Mouse (Mus musculus): ENCODE results near the gene Rfx5. TPM values are rescaled to one million over a fixed set of nuclear protein-coding genes. Genes with fewer than 3 reads are reported as not detected.
A peak's percentile ranks its signal among the peaks of the same experiment; 100 is the strongest.
"Not testable (repeated sequence)": the region's sequence is repeated elsewhere in the genome, so short reads cannot be mapped to it uniquely, and the experiment has no call there.

Rfx5 gene
- polyA plus RNA-seq, 1 experiment from 2014 or later: 10.0 TPM

DNA sequence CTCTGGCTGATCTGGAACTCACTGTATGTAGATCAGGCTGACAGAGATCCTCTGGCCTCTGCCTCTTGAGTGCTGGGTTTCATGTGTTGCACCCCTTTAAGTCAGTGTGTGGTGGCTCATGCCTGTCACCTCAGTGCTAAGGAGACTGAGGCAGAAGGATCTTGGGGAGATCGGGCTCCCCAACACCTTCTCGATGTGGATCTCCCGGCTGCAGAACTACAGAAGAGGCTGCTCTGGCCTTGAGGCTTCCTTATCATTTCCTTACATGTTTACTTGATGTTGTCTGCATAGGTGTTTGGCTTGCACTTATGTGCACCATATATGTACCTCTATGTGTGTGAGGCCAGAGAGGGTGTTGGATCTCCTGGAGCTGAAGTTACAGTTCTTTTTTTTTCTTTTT, 19.3 kb upstream of the Rfx5 start:
- H3K4me1 ChIP-seq (ENCODE audit: insufficient read depth, low read length): peaks cover 11% of the 10 kb centered on the region
- H3K9me3 ChIP-seq (ENCODE audit: low read length); H3K4me2 ChIP-seq (replicated peaks; ENCODE audit: low read depth, low read length); H3K27me3 ChIP-seq (ENCODE audit: insufficient read depth, low read length); H3K4me3 ChIP-seq (ENCODE audit: low read length); H3K9ac ChIP-seq (replicated peaks; ENCODE audit: low read length); H3K27ac ChIP-seq (ENCODE audit: low read length); H3K36me3 ChIP-seq (ENCODE audit: insufficient read depth, low read length); ATAC-seq (ENCODE audit: low FRiP score, low TSS enrichment): not testable (repeated sequence)
- WGBS: 95% methylated on average over 3 of the region's 3 CpGs

GRCm38 (mm10) chr3:94935332-94935731, 18.5 kb upstream of the Rfx5 start:
- not testable (repeated sequence) for H3K27ac ChIP-seq (ENCODE audit: low read length); ATAC-seq (ENCODE audit: low FRiP score, low TSS enrichment); H3K4me3 ChIP-seq (ENCODE audit: low read length); H3K9me3 ChIP-seq (ENCODE audit: low read length); H3K4me2 ChIP-seq (replicated peaks; ENCODE audit: low read depth, low read length); H3K36me3 ChIP-seq (ENCODE audit: insufficient read depth, low read length); H3K27me3 ChIP-seq (ENCODE audit: insufficient read depth, low read length); H3K9ac ChIP-seq (replicated peaks; ENCODE audit: low read length)
- peaks cover 11% of the 10 kb centered on the region for H3K4me1 ChIP-seq (ENCODE audit: insufficient read depth, low read length)
- 73% methylated on average over 3 of the region's 3 CpGs for WGBS

GRCm38 (mm10) chr3:94936147-94936546, 17.7 kb upstream of the Rfx5 start:
- not testable (repeated sequence) for H3K27ac ChIP-seq (ENCODE audit: low read length); ATAC-seq (ENCODE audit: low FRiP score, low TSS enrichment)

DNA sequence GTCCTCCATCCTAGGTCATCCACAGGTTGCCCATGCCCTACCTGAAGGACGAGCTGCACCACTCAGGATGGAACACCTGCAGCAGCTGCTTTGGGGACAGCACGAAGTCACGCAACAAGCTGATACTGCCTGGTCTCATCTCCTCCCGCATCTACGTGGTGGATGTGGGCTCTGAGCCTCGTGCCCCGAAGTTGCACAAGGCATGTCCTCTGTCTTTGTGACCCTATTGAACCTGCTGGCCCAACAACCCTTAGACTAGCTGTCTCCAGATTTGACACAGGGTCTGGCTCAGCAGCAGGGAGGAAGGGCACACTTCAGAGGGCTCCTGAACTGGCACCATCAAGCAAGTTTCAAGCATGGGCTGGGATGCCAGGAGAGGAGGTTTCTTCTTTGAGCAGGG, 16.7 kb upstream of the Rfx5 start:
- H3K4me2 ChIP-seq (replicated peaks; ENCODE audit: low read depth, low read length); H3K9me3 ChIP-seq (ENCODE audit: low read length); H3K27me3 ChIP-seq (ENCODE audit: insufficient read depth, low read length); H3K4me3 ChIP-seq (ENCODE audit: low read length); ATAC-seq (ENCODE audit: low FRiP score, low TSS enrichment); H3K9ac ChIP-seq (replicated peaks; ENCODE audit: low read length); H3K27ac ChIP-seq (ENCODE audit: low read length); H3K36me3 ChIP-seq (ENCODE audit: insufficient read depth, low read length); H3K4me1 ChIP-seq (ENCODE audit: insufficient read depth, low read length): not testable (repeated sequence)
- WGBS: 92% methylated on average over 6 of the region's 7 CpGs

More at GRCm38 (mm10) chr3:94936147-94936546, 17.7 kb upstream of the Rfx5 start:
- not testable (repeated sequence) for H3K36me3 ChIP-seq (ENCODE audit: insufficient read depth, low read length); H3K4me3 ChIP-seq (ENCODE audit: low read length); H3K4me1 ChIP-seq (ENCODE audit: insufficient read depth, low read length); H3K27me3 ChIP-seq (ENCODE audit: insufficient read depth, low read length); H3K9ac ChIP-seq (replicated peaks; ENCODE audit: low read length); H3K9me3 ChIP-seq (ENCODE audit: low read length); H3K4me2 ChIP-seq (replicated peaks; ENCODE audit: low read depth, low read length)
- WGBS: 92% methylated on average over 5 of the region's 5 CpGs

- not testable (repeated sequence) for H3K4me1 ChIP-seq (ENCODE audit: insufficient read depth, low read length)
- 74% methylated on average over 9 of the region's 9 CpGs for whole genome bisulfite sequencing
Observed at GRCm38 (mm10) chr3:94940033-94940432, 13.8 kb upstream of the Rfx5 start.

DNA sequence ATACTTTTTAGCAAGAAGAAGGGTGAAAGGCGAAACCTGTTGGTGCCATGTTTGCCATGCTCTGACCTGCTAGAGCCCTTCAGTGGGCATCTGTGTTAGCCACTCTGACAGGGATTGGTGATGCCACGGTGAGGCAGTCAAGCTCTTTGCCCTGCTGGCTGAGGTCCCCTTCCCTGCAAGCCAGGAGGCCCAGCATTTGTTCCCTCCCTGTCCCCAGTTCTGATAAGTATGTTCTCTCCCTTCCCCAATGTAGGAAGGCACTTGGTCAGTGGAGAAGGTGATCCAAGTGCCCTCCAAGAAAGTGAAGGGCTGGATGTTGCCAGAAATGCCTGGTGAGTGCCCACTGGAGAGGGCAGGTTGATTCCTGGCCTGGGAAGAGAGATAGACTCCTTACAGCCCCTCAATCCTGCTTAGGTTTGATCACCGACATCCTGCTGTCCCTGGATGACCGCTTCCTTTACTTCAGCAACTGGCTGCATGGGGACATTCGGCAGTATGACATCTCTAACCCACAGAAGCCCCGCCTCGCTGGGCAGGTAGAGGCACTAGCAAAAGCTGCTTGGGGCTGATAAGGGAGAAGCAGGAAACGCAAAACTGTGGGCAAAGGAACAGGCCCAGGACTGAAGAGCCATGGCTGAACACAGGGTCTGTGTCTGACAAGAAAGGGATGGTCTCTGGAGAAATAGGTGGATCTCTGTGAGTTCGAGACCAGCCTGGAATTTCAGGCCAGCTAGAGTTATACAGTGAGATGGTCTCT, 11.5 kb upstream of the Rfx5 start:
- not testable (repeated sequence) for H3K9ac ChIP-seq (replicated peaks; ENCODE audit: low read length); H3K27me3 ChIP-seq (ENCODE audit: insufficient read depth, low read length); H3K4me3 ChIP-seq (ENCODE audit: low read length); H3K4me1 ChIP-seq (ENCODE audit: insufficient read depth, low read length); H3K27ac ChIP-seq (ENCODE audit: low read length); H3K9me3 ChIP-seq (ENCODE audit: low read length); ATAC-seq (ENCODE audit: low FRiP score, low TSS enrichment); H3K4me2 ChIP-seq (replicated peaks; ENCODE audit: low read depth, low read length); H3K36me3 ChIP-seq (ENCODE audit: insufficient read depth, low read length)
- whole genome bisulfite sequencing: 74% methylated on average over 8 of the region's 9 CpGs

More at GRCm38 (mm10) chr3:94940033-94940432, 13.8 kb upstream of the Rfx5 start:
- H3K27me3 ChIP-seq (ENCODE audit: insufficient read depth, low read length); H3K4me3 ChIP-seq (ENCODE audit: low read length); ATAC-seq (ENCODE audit: low FRiP score, low TSS enrichment); H3K9ac ChIP-seq (replicated peaks; ENCODE audit: low read length); H3K27ac ChIP-seq (ENCODE audit: low read length); H3K4me2 ChIP-seq (replicated peaks; ENCODE audit: low read depth, low read length); H3K36me3 ChIP-seq (ENCODE audit: insufficient read depth, low read length); H3K9me3 ChIP-seq (ENCODE audit: low read length): not testable (repeated sequence)

DNA sequence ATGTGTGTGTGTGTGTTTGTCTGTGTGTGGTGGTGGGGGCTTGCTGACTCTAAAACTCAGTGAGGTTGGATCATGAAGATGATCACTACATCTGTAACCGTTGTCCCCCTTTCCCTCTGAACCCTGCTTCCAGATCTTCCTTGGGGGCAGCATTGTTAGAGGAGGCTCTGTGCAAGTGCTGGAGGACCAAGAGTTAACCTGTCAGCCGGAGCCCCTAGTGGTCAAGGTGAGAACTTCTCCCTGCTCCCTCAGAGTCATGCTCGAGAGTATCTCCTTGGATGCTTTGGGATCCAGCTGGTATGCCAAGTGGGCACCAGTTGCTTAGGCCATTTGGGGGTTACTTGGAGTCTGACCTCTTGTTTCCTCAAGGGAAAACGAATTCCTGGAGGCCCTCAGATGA, 10.2 kb upstream of the Rfx5 start:
- H3K4me1 ChIP-seq (ENCODE audit: insufficient read depth, low read length); H3K27me3 ChIP-seq (ENCODE audit: insufficient read depth, low read length); H3K9me3 ChIP-seq (ENCODE audit: low read length); H3K4me3 ChIP-seq (ENCODE audit: low read length); ATAC-seq (ENCODE audit: low FRiP score, low TSS enrichment); H3K27ac ChIP-seq (ENCODE audit: low read length); H3K36me3 ChIP-seq (ENCODE audit: insufficient read depth, low read length); H3K4me2 ChIP-seq (replicated peaks; ENCODE audit: low read depth, low read length); H3K9ac ChIP-seq (replicated peaks; ENCODE audit: low read length): not testable (repeated sequence)
- 38% methylated on average over 3 of the region's 4 CpGs for WGBS

DNA sequence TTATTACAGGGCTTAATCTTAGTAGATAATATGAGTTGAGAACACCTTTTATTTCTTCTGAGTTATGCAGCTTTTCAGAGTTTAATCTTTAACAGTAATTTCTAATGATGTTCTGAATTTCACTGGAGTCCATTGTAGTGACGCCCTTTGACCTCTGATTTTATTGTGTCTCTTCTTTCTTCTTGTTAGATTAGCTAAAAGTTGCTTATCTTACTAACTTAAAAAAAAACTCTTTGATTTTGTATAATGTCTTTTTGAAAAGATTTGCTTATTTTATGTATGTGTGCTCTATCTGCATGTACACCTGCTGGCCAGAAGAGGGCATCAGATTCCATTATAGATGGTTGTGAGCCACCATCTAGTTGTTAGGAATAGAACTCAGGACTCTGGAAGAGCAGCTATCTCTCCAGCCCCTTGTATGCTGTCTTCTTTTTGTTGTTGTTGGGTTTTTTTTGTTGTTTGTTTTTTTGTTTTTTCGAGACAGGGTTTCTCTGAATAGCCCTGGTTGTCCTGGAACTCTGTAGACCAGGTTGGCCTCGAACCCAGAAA, 5.7 kb upstream of the Rfx5 start:
- H3K4me3 ChIP-seq (ENCODE audit: low read length): no peak overlapping the region
- no peak overlapping the region for H3K27ac ChIP-seq (ENCODE audit: low read length)
- ATAC-seq (ENCODE audit: low FRiP score, low TSS enrichment): no peak
- H3K4me2 ChIP-seq (replicated peaks; ENCODE audit: low read depth, low read length): no peak overlapping the region
- H3K9ac ChIP-seq (replicated peaks; ENCODE audit: low read length): no peak overlapping the region
- no peaks in the 10 kb centered on the region for H3K36me3 ChIP-seq (ENCODE audit: insufficient read depth, low read length)
- H3K4me1 ChIP-seq (ENCODE audit: insufficient read depth, low read length): peaks cover 10% of the 10 kb centered on the region
- no peaks in the 10 kb centered on the region for H3K9me3 ChIP-seq (ENCODE audit: low read length)
- 78% methylated on average over 3 of the region's 3 CpGs for WGBS
- no peaks in the 10 kb centered on the region for H3K27me3 ChIP-seq (ENCODE audit: insufficient read depth, low read length)

DNA sequence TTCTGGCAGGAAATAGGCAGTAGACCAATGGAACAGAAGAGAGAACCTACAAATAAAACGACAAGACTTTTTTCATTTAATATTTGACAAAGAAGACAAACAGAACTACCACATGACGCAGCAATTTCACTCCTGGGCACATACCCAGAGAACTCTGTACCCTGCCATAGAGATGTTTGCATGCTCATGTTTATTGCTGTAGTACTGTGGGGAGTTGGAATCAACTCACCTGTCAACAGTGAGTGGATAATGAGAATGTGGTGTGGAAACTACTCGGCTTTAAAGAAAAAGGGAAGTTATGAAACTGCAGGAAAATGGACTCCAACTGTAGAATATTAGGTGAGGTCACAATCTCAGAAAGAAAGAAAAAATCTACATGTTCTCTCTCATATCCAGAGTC, 4.2 kb upstream of the Rfx5 start:
- Histone ChIP-seq H3K9ac (replicated peaks; ENCODE audit: low read length) (no peak overlapping the region), H3K4me2 (replicated peaks; ENCODE audit: low read depth, low read length) (no peak overlapping the region), H3K27me3 (ENCODE audit: insufficient read depth, low read length) (no peaks in the 10 kb centered on the region), H3K4me3 (ENCODE audit: low read length) (no peak overlapping the region), H3K4me1 (ENCODE audit: insufficient read depth, low read length) (peaks cover 14% of the 10 kb centered on the region), H3K9me3 (ENCODE audit: low read length) (no peaks in the 10 kb centered on the region), H3K27ac (ENCODE audit: low read length) (no peak overlapping the region), H3K36me3 (ENCODE audit: insufficient read depth, low read length) (no peaks in the 10 kb centered on the region)
- no peak for ATAC-seq (ENCODE audit: low FRiP score, low TSS enrichment)
- WGBS: 80% methylated on average over 3 of the region's 3 CpGs

GRCm38 (mm10) chr3:94952806-94953205, 1.1 kb upstream of the Rfx5 start:
- Histone ChIP-seq H3K9ac (replicated peaks; ENCODE audit: low read length) (peak overlapping the region; percentile 31; the same call in 1 of the 2 replicates), H3K4me1 (ENCODE audit: insufficient read depth, low read length) (peaks cover 23% of the 10 kb centered on the region), H3K4me2 (replicated peaks; ENCODE audit: low read depth, low read length) (peak overlapping the region; percentile 67), H3K27me3 (ENCODE audit: insufficient read depth, low read length) (no peaks in the 10 kb centered on the region), H3K4me3 (ENCODE audit: low read length) (peak overlapping the region; percentile 93), H3K9me3 (ENCODE audit: low read length) (no peaks in the 10 kb centered on the region), H3K27ac (ENCODE audit: low read length) (peak overlapping the region; percentile 95; the same call in 1 of the 2 replicates), H3K36me3 (ENCODE audit: insufficient read depth, low read length) (peaks cover 24% of the 10 kb centered on the region)
- peak; percentile 52; the same call in 1 of the 2 replicates for ATAC-seq (ENCODE audit: low FRiP score, low TSS enrichment)
- 65% methylated on average over 5 of the region's 5 CpGs for WGBS
